Mouse (Mus musculus): ENCODE data around the gene Limd2.

Limd2 gene

DNA sequence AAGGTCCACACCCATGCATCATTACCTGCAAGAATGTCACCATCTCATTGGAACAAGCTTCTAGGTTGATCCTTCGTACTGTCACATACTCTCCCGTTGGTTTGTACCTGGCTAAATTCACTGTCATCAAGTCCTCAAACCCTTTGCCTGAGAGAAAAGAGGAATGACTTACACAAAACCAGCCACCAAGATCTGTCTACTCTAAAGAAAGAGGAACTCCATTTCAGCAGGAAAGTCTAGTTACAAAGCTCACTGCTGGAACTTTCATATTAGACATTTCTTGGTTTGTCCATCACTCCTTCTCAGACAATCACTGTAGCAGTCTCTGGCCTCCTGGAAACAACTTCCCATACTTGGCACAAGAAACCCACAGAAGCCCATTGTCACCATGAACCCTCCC is 12.6 kb upstream of the Limd2 start:
- no peak for DNase-seq (ENCODE audit: low spot score in 2 of 2)

GRCm38 (mm10) chr11:106170807-106171206 is 10.1 kb upstream of the Limd2 start:
- no peak for DNase-seq (ENCODE audit: low spot score in 2 of 2)

- DNase-seq (ENCODE audit: low spot score in 2 of 2), result no peak
These were observed 6.8 kb upstream of the Limd2 start for GRCm38 (mm10) chr11:106167435-106167834.

GRCm38 (mm10) chr11:106164601-106165180 is 4.0 kb upstream of the Limd2 start:
- DNase-seq (ENCODE audit: low spot score in 2 of 2), result no peak

GRCm38 (mm10) chr11:106163546-106163945 is 2.9 kb upstream of the Limd2 start:
- DNase-seq (ENCODE audit: low spot score in 2 of 2), result no peak

DNA sequence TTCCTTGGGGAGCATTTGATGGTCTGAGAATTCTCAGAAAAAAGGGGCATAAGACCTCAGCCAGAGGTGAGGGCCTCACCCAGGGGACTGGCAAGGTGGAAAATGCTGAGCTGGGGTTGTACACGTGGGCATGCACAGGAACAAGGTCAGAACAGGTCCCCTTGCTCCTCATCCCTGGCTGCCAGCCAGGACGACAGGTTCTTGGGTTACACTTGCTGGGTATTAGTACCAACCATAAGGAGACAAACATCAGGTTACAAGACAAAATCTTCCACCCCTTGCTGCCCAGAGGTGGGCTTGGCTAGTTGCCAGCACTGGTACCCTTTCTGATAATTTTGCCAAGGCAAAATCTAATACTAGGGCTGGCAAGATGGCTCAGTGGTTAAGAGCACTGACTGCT is 1.6 kb upstream of the Limd2 start:
- no peak for DNase-seq (ENCODE audit: low spot score in 2 of 2)

DNA sequence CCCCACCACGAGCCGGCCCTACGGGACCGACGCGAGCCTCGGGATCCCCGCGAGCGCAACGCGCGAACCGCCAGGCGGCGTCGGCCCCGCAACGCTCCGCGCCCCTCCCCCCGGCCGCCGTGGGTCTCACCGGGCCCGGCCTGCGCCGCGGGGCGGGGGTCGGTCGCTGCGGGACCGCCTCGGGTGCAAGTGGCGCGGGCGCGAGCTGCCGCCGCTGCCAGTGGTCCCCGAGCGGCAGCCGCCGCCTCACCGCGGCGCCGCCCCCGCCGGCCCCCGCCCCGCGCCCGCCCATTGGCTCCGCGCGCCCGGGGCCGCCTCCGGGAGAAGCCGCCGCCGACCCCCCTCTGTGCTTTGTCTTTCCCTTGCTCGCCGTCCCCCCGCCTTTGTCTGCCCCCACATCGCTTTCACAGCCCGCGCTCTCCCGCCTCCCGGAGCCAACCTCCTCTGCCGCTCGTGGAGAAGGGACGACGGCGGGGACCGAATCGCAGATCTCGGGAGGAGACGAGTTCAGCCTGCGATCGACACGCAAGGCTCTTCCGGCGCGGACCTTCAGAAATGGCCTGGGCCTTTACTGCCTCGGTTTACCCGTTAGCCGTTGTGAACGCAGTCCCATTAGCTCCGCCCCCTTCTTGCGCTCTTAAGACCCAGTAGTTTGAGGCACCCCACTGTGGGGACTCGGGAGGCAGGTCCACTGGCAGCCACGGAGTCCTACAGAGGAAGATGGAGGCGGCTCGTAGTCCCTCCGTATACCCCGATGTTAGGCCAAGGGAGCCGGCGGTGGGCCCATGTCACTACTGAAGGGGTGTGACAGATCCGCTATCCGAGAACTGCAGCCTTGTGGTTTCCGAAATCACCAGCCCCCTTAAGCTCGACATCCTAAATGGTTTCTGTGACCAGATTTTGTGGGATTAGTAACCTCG is 479 bp downstream of the Limd2 start:
- peak; percentile 67 to 84 for DNase-seq (ENCODE audit: low spot score in 2 of 2)

DNA sequence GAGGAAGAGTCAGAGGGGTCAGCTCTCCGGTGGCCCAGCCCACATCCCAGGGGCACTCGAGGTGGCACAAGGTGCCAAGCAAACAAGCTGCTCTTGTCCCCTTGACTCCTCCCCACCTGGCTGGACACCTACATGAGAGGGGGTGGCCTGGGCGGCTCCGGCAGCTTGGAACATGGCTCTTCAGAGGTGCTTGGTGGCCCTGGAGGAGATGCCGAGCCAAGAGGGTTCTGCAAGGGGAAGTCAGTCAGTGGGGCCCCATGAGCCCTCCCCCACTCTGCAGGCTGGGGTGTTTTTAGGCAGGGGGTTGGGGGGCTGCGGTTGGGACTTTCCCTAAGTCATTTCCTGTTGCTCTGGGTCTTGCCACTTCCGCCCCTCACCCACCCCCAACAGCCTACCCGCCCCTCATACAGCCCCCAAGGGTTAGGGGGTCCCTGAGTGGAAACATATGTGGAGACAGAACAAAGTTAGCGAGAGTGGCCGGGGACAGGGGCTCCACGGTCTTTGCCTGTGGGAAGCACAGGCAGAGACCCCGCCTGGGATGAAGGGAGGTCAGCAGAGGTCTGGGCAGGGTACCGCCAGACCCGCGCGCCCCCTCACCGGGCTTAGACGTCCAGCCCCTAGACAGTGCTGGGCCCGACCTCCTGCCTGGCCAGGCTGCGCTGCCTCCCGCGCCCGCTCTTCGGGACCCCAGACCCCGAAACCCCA is 1.3 kb downstream of the Limd2 start:
- DNase-seq (ENCODE audit: low spot score in 2 of 2), result peak in 1 of 2 experiments; percentile 25

GRCm38 (mm10) chr11:106158930-106159215 is 1.8 kb downstream of the Limd2 start:
- no peak for DNase-seq (ENCODE audit: low spot score in 2 of 2)

DNA sequence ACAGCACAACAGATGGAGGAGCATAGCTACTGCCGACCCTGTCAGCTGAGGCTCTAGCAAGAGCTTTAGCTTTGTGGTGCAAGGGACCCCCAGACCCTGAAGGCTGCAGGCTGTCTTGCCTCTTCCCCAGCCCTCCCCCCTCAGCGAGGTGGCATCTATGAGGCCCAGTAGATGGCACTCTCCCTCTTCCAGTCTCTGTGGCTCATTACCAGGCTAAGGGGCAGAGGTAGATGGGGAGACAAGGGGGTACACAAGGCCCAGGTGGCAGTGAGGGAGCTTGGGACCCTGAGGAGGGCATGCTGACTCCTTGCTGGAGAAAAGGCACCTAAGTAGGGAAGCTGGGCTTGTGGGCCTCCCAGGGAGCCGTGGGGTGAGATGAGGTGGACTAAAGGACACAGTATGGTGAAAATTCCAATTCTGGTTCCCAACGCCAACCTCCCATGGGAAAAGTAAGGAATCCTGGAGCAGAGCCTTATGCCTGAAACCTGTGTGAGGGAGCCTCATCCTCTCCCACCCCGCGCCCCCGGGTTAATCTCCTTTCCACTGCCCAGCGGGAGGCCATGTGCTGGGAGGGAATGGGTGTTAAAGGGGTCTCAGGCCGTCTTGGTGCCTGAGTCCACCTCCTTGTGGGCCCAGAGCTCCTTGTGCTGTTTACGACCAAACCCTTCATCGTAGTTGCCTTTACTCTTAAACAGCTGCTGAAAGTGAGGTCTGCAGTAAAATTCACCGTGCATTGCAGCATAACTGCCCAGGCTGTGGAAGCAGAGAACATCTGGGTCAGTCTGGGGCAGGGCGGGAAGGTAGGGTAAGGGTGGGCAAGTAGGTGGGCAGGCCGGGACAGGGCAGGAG is 2.4 kb downstream of the Limd2 start:
- DNase-seq (ENCODE audit: low spot score in 2 of 2), result no peak

DNA sequence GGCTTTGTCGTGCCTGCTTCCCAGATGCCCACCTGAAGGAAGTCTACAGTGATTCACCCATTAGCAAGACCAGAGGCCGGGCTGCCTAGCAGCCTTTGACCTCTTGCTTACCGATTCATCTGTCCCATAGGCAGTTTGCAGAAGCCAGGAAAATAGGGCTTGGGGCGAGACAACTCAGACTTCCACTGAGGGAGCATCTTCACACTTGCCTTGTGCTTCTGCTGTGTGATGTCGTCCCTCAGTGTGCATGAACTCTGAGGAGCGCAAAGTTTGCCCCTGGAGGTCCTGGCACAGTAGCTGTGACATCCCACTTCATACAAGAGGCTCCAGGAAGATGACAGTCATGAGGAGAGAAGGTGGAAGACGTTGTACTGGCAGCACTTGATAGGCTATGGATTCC is 3.5 kb downstream of the Limd2 start:
- no peak for DNase-seq (ENCODE audit: low spot score in 2 of 2)

DNA sequence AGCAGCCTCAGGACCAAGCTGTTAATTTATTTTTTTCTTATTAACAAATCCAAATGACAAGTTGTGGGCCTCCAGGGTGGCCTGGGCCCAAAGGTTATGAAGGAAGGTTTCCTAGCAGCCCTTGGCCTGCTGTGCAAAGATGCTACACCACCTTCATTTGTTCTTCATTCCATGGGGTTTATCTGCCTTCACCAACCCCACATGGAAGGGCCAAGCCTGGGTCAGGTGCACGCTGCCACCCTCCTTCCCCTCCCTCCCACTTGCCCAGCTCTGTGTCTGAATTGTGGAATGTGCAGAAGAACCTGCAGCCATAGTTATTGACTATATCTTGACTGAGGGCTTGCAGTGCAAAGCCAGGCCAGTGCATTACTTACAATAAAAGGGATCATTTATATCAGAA is 4.4 kb downstream of the Limd2 start:
- DNase-seq (ENCODE audit: low spot score in 2 of 2), result no peak

- no peak for DNase-seq (ENCODE audit: low spot score in 2 of 2)
These were observed 4.9 kb downstream of the Limd2 start for GRCm38 (mm10) chr11:106155761-106156160.

GRCm38 (mm10) chr11:106154770-106155169 is 5.9 kb downstream of the Limd2 start:
- DNase-seq (ENCODE audit: low spot score in 2 of 2), result no peak

DNA sequence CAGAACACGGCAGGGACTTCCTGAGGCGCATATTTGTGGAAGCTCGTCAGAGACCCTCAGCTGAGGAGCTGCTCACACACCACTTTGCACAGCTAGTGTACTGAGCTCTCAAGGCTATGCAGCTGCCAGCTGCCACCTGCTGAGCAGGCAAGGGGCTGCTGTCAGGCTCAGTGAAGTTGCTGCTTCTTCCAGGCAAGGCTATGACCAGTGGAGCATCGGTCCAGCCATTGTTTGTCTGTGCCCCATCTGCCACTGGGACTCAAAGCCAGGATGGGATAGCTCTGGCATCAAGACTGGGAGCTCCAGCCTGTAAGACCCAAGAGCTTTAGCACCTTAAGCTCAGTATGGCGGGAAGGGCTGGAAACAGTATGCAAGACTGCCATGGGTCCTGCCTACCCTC is 6.6 kb downstream of the Limd2 start:
- peak in 1 of 2 experiments; percentile 33 for DNase-seq (ENCODE audit: low spot score in 2 of 2)

DNA sequence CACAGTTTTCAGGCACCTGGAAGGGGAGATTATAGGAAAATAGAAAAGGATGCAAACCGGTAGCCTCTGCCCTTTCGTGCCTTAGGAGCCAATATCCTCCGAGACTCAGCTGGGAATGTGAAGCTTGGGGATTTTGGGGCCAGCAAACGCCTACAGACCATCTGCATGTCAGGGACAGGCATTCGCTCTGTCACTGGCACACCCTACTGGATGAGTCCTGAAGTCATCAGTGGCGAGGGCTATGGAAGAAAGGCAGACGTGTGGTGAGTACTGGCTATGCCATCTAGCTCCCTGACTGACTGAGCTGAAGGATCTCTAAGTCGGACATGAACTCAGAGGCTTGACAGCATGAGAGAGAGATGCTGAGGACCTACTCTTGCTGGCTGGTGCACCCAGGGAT is 8.5 kb downstream of the Limd2 start:
- no peak for DNase-seq (ENCODE audit: low spot score in 2 of 2)

DNA sequence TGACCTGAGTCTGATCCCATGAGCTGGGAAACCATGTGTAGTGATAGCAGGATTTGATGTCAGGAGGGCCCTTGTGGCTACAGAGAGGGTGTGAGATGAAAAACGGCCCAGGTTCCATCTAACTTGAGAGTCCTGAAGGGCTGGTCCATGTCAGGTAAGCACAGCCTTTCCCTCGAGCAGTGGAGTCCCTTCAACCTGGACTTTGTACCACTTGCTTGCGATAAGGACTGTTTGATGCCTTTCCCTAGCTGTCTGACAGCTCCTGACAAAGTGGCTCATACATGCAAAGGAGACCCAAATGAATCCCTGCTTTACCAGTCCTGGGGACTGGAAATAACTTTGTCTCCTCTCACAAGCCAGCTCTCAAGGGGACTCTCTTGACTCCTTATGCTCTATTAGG is 9.4 kb downstream of the Limd2 start:
- no peak for DNase-seq (ENCODE audit: low spot score in 2 of 2)

- no peak for DNase-seq (ENCODE audit: low spot score in 2 of 2)
These were observed 25.8 kb downstream of the Limd2 start for GRCm38 (mm10) chr11:106134580-106135528.

DNA sequence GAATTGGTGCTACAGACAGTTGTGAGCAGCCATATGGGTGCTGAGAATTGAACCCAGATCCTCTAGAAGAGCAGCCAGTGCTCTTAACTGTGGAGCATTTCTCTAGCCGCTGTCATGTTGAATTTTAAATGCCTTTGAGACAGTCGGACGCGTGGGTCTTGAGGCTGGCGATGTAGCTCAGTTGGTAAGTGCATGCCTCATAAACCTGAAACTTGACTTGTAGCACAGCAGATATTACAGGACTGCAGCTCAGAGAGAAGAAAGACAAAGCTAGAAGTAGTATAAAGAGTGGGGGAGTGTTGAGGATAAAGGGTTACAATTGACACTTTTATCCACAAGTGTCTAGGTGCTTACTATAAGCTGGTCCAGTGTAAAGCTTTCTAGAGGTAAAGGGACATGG is 28.1 kb downstream of the Limd2 start:
- DNase-seq (ENCODE audit: low spot score in 2 of 2), result no peak

- no peak for DNase-seq (ENCODE audit: low spot score in 2 of 2)
These were observed 31.2 kb downstream of the Limd2 start for GRCm38 (mm10) chr11:106129477-106129876.

Measured in cerebellum, postnatal 4 days (tissue).